Mouse (Mus musculus): ENCODE measurements around the gene Apom. TPM values are rescaled to one million over a fixed set of nuclear protein-coding genes. Genes with fewer than 3 reads are reported as not detected.
A peak's percentile ranks its signal among the peaks of the same experiment; 100 is the strongest.

The Apom gene
- polyA plus RNA-seq, 1 experiment from 2014 or later = 0.34 TPM

DNA sequence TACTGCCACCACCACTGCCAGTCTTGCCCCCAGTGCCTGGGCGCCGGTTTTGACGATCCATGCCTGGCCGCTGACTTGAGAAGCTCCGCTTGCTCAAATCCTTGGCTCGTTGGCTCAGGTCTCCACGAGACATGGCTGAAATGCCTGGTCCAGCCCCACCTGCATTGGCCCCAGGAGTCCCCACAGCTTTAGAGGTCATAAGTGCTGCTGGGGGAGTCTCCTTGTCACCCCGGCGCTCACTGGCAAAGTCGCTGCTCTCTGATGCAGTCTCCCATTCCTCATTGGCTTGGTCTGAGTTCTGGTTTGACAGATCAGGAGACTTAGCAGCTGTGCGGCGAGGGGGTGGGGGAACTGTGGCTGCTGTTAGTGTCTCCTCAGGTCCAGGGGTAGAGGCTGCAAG is 23.6 kb upstream of the Apom start:
- Histone ChIP-seq H3K36me3 (ENCODE audit: control insufficient read depth, insufficient read depth, low read length) (peaks cover 73% of the 10 kb centered on the region), H3K27ac (ENCODE audit: low read depth, low read length) (no peak overlapping the region), H3K4me1 (replicated peaks; ENCODE audit: control insufficient read depth, insufficient read depth, low read length) (no peaks in the 10 kb centered on the region), H3K27me3 (ENCODE audit: control insufficient read depth, insufficient read depth, low read length) (no peaks in the 10 kb centered on the region), H3K9ac (ENCODE audit: low read depth, low read length) (no peak overlapping the region), H3K4me2 (replicated peaks; ENCODE audit: low read depth, low read length) (no peak overlapping the region), H3K9me3 (ENCODE audit: control insufficient read depth, low read length) (no peaks in the 10 kb centered on the region), H3K4me3 (ENCODE audit: low read depth, low read length) (no peak overlapping the region)
- DNase-seq (ENCODE audit: low spot score) (no peak), ATAC-seq (ENCODE audit: low FRiP score) (no peak)
- 92% methylated on average over 12 of the region's 12 CpGs for WGBS

DNA sequence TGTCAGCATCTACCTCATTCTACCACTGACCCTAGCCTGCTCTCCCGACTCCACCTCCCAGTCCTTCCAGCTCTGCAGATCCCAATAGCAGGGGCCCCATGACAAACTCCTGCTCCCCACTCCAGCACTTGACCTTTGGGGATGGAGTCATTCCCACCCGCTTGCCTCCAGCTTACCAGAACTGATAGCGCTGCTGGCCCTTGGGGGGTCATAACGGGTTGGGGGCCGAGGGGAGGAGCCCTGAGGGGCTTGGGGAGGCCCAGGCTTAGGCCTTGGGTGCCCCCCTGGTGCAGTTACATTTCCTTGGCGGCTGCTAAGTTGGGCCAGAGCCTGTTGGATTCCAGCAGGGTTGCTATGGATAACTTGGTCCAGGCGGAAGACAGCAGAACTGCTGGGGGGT is 22.8 kb upstream of the Apom start:
- Histone ChIP-seq H3K4me2 (replicated peaks; ENCODE audit: low read depth, low read length) (no peak overlapping the region), H3K27me3 (ENCODE audit: control insufficient read depth, insufficient read depth, low read length) (no peaks in the 10 kb centered on the region), H3K36me3 (ENCODE audit: control insufficient read depth, insufficient read depth, low read length) (peaks cover 75% of the 10 kb centered on the region), H3K27ac (ENCODE audit: low read depth, low read length) (no peak overlapping the region), H3K4me3 (ENCODE audit: low read depth, low read length) (no peak overlapping the region), H3K4me1 (replicated peaks; ENCODE audit: control insufficient read depth, insufficient read depth, low read length) (no peaks in the 10 kb centered on the region), H3K9ac (ENCODE audit: low read depth, low read length) (no peak overlapping the region), H3K9me3 (ENCODE audit: control insufficient read depth, low read length) (no peaks in the 10 kb centered on the region)
- no peak for ATAC-seq (ENCODE audit: low FRiP score)
- DNase-seq (ENCODE audit: low spot score) = no peak
- whole genome bisulfite sequencing = 83% methylated on average over 7 of the region's 7 CpGs

DNA sequence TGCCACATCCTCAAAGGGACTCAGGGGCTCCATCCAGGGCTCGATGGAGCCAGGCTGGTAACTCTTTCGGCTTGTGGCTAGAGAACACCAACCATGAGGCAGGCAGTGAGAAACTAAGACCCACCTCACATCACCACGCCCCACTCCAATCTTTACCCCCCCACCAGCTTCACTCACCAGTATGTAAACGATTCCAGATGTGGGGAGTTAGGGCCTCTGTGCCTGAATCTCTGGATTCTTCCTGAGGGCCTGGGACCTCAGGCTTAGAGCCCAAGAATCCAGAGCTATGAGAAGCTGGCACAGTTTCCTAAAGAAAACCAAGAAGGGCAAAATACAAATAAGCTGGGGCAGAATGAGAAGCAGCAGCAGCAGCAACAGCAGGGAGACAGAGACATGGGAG is 22.1 kb upstream of the Apom start:
- H3K4me2 ChIP-seq (replicated peaks; ENCODE audit: low read depth, low read length) = no peak overlapping the region
- H3K36me3 ChIP-seq (ENCODE audit: control insufficient read depth, insufficient read depth, low read length) = peaks cover 74% of the 10 kb centered on the region
- WGBS = 80% methylated on average over 4 of the region's 4 CpGs
- H3K4me1 ChIP-seq (replicated peaks; ENCODE audit: control insufficient read depth, insufficient read depth, low read length) = no peaks in the 10 kb centered on the region
- ATAC-seq (ENCODE audit: low FRiP score) (no peak), DNase-seq (ENCODE audit: low spot score) (no peak)
- no peaks in the 10 kb centered on the region for H3K27me3 ChIP-seq (ENCODE audit: control insufficient read depth, insufficient read depth, low read length)
- H3K9ac ChIP-seq (ENCODE audit: low read depth, low read length) = no peak overlapping the region
- no peaks in the 10 kb centered on the region for H3K9me3 ChIP-seq (ENCODE audit: control insufficient read depth, low read length)
- H3K27ac ChIP-seq (ENCODE audit: low read depth, low read length) = no peak overlapping the region
- no peak overlapping the region for H3K4me3 ChIP-seq (ENCODE audit: low read depth, low read length)

DNA sequence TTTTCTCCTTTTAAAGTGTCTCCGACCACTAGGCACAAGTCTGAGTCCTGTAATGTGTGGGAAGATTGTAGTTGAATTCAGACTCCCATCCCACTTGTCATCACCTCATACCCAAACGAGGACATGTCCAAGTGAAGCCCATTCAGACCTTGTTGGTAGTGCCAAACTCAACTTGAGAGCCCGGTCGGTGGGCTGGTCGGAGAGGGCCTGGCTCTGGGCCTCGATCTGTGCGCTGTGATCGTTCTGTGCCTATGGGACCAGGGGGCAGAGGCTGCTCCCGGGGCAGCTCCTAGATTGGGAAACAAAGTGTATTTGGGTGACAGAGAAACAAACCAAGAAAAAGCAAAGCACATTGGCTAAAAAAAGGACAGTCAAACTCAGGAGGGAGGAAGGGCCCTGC is 21.2 kb upstream of the Apom start:
- Histone ChIP-seq H3K27ac (ENCODE audit: low read depth, low read length) (no peak overlapping the region), H3K4me3 (ENCODE audit: low read depth, low read length) (no peak overlapping the region), H3K4me1 (replicated peaks; ENCODE audit: control insufficient read depth, insufficient read depth, low read length) (no peaks in the 10 kb centered on the region), H3K27me3 (ENCODE audit: control insufficient read depth, insufficient read depth, low read length) (no peaks in the 10 kb centered on the region), H3K9ac (ENCODE audit: low read depth, low read length) (no peak overlapping the region), H3K36me3 (ENCODE audit: control insufficient read depth, insufficient read depth, low read length) (peaks cover 69% of the 10 kb centered on the region), H3K9me3 (ENCODE audit: control insufficient read depth, low read length) (no peaks in the 10 kb centered on the region), H3K4me2 (replicated peaks; ENCODE audit: low read depth, low read length) (no peak overlapping the region)
- 92% methylated on average over 9 of the region's 9 CpGs for WGBS
- DNase-seq (ENCODE audit: low spot score) (no peak), ATAC-seq (ENCODE audit: low FRiP score) (no peak)

DNA sequence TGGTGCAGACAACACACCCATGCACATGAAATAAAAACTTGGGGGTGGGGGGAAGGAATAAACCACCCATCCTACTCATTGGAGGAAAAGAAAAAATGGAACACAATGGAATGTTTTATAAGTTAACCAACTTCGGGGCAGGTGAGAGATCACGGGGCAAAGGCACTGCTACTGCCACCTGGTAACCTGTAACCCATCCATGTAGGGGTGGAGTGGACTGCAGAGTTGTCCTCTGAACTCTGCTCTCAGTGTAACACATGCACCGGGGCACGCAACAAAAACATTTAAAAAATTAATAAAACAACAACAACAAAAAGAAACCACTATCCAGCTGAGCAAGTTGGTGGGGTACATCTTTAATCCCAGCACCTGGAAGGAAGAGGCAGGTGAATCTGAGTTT is 20.3 kb upstream of the Apom start:
- Histone ChIP-seq H3K36me3 (ENCODE audit: control insufficient read depth, insufficient read depth, low read length) (peaks cover 61% of the 10 kb centered on the region), H3K27me3 (ENCODE audit: control insufficient read depth, insufficient read depth, low read length) (no peaks in the 10 kb centered on the region), H3K9ac (ENCODE audit: low read depth, low read length) (no peak overlapping the region), H3K4me1 (replicated peaks; ENCODE audit: control insufficient read depth, insufficient read depth, low read length) (no peaks in the 10 kb centered on the region), H3K4me3 (ENCODE audit: low read depth, low read length) (no peak overlapping the region), H3K4me2 (replicated peaks; ENCODE audit: low read depth, low read length) (no peak overlapping the region), H3K9me3 (ENCODE audit: control insufficient read depth, low read length) (no peaks in the 10 kb centered on the region), H3K27ac (ENCODE audit: low read depth, low read length) (no peak overlapping the region)
- DNase-seq (ENCODE audit: low spot score) (no peak), ATAC-seq (ENCODE audit: low FRiP score) (no peak)
- 96% methylated on average over 4 of the region's 4 CpGs for WGBS

DNA sequence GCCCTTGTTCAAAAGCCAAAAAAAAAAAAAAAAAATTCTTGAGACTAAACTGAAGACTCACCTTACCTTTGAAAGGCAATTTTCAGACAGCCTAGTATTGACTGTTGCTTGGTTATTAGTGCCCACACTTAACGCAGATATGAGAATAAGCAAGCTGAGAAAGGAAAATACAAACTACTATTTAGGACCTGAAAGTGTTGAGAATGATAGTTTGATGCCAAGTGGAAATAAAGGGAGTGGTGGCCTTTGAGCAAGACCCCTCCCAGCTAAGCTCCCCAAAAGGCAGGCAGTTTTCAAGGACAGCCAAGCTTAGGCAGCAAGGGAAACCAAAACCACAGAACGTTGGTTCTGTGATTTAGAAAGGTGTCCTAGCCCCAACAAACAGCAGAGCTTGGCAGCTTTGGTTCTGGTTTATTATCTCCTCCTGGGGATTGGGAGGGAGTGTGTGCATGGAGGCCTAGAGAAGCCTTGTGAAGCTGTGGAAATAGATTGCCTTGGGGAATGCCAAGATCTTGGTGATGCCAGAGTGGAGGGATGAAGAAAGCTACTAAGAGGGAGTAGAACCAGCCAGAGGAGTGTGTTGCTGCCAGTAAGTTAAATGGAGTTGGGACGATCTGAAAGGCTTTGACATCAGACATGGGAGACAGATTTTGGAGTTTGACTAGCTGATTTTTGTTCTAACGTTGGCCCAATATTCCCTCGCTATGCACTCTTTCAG is 16.2 kb upstream of the Apom start:
- Histone ChIP-seq H3K9ac (ENCODE audit: low read depth, low read length) (no peak overlapping the region), H3K4me1 (replicated peaks; ENCODE audit: control insufficient read depth, insufficient read depth, low read length) (no peaks in the 10 kb centered on the region), H3K4me3 (ENCODE audit: low read depth, low read length) (no peak overlapping the region), H3K4me2 (replicated peaks; ENCODE audit: low read depth, low read length) (no peak overlapping the region), H3K27ac (ENCODE audit: low read depth, low read length) (no peak overlapping the region), H3K27me3 (ENCODE audit: control insufficient read depth, insufficient read depth, low read length) (no peaks in the 10 kb centered on the region), H3K9me3 (ENCODE audit: control insufficient read depth, low read length) (no peaks in the 10 kb centered on the region), H3K36me3 (ENCODE audit: control insufficient read depth, insufficient read depth, low read length) (peaks cover 40% of the 10 kb centered on the region)
- ATAC-seq (ENCODE audit: low FRiP score) (no peak), DNase-seq (ENCODE audit: low spot score) (no peak)
- WGBS = 75% methylated on average over 5 of the region's 5 CpGs

DNA sequence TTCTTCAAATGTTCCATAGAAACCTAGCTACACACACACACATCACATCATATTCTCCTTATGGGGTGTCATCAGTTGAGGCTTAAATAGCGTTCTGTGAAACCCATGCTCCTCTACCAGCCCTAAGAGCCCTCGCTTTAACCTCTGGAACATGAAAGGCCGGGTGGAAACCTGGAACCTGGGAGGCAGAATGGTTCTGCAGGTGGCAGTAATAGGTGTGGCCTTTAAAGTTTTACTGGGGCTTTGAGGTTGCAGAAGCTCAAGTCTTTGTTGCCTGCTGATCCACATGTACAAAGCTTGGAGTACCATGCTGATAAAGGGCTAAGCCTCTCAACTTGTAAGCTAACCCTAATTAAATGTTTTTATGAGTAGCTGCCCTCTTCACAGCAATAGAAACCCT is 15.5 kb upstream of the Apom start:
- no peak overlapping the region for H3K4me3 ChIP-seq (ENCODE audit: low read depth, low read length)
- peaks cover 45% of the 10 kb centered on the region for H3K36me3 ChIP-seq (ENCODE audit: control insufficient read depth, insufficient read depth, low read length)
- no peak overlapping the region for H3K27ac ChIP-seq (ENCODE audit: low read depth, low read length)
- no peak overlapping the region for H3K9ac ChIP-seq (ENCODE audit: low read depth, low read length)
- ATAC-seq (ENCODE audit: low FRiP score) (no peak), DNase-seq (ENCODE audit: low spot score) (peak; percentile 25)
- no peaks in the 10 kb centered on the region for H3K27me3 ChIP-seq (ENCODE audit: control insufficient read depth, insufficient read depth, low read length)
- no peaks in the 10 kb centered on the region for H3K4me1 ChIP-seq (replicated peaks; ENCODE audit: control insufficient read depth, insufficient read depth, low read length)
- no peak overlapping the region for H3K4me2 ChIP-seq (replicated peaks; ENCODE audit: low read depth, low read length)
- 67% methylated on average over 3 of the region's 3 CpGs for WGBS
- no peaks in the 10 kb centered on the region for H3K9me3 ChIP-seq (ENCODE audit: control insufficient read depth, low read length)

DNA sequence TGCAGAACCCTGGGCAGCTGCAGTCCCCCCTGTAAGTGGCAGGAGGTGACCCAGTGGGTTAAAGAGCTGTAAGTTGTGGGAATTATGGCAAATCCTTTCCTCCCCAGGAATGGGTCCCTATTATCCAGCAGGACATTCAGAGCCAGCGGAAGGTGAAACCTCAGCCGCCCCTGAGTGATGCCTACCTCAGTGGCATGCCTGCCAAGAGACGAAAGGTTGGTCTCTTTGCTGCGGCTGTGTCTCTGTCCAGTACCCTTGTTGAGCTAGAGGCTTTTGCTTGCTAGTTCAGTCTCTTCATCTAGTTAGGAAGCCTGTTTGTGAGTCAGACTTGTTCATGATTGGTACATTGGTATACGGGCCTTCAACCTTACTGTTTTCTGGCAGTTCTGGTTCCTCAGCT is 14.3 kb upstream of the Apom start:
- Histone ChIP-seq H3K36me3 (ENCODE audit: control insufficient read depth, insufficient read depth, low read length) (peaks cover 48% of the 10 kb centered on the region), H3K9ac (ENCODE audit: low read depth, low read length) (no peak overlapping the region), H3K4me3 (ENCODE audit: low read depth, low read length) (no peak overlapping the region), H3K9me3 (ENCODE audit: control insufficient read depth, low read length) (no peaks in the 10 kb centered on the region), H3K4me1 (replicated peaks; ENCODE audit: control insufficient read depth, insufficient read depth, low read length) (no peaks in the 10 kb centered on the region), H3K27ac (ENCODE audit: low read depth, low read length) (no peak overlapping the region), H3K4me2 (replicated peaks; ENCODE audit: low read depth, low read length) (no peak overlapping the region), H3K27me3 (ENCODE audit: control insufficient read depth, insufficient read depth, low read length) (no peaks in the 10 kb centered on the region)
- WGBS = 96% methylated on average over 5 of the region's 5 CpGs
- ATAC-seq (ENCODE audit: low FRiP score) (no peak), DNase-seq (ENCODE audit: low spot score) (no peak)

DNA sequence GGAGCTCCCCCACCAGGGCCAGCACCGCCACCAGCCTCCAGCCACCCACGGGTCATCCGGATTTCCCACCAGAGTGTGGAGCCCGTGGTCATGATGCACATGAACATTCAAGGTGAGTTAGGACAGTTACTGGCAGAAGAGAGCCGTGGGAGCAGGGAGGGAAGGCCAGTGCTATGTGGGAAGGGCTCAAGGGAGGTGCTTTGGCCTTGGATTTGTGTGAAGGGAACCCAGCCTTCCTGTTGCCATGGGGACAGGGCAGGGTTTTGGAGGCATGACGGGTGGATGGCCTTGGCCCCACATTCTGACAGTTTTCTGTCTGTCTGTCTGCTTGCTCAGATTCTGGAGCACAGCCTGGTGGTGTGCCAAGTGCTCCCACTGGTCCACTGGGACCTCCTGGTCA is 10.1 kb upstream of the Apom start:
- Histone ChIP-seq H3K27ac (ENCODE audit: low read depth, low read length) (no peak overlapping the region), H3K27me3 (ENCODE audit: control insufficient read depth, insufficient read depth, low read length) (no peaks in the 10 kb centered on the region), H3K4me2 (replicated peaks; ENCODE audit: low read depth, low read length) (no peak overlapping the region), H3K4me1 (replicated peaks; ENCODE audit: control insufficient read depth, insufficient read depth, low read length) (no peaks in the 10 kb centered on the region), H3K9me3 (ENCODE audit: control insufficient read depth, low read length) (no peaks in the 10 kb centered on the region), H3K4me3 (ENCODE audit: low read depth, low read length) (peak overlapping the region; percentile 4; the same call in 1 of the 2 replicates), H3K9ac (ENCODE audit: low read depth, low read length) (no peak overlapping the region), H3K36me3 (ENCODE audit: control insufficient read depth, insufficient read depth, low read length) (peaks cover 41% of the 10 kb centered on the region)
- 92% methylated on average over 6 of the region's 6 CpGs for WGBS
- DNase-seq (ENCODE audit: low spot score) (no peak), ATAC-seq (ENCODE audit: low FRiP score) (no peak)
